Mouse (Mus musculus) testis, adult 2 months (tissue): ENCODE data around the gene Sh2b3.

Source experiments
- CTCF ChIP-seq: fragments of 200-500 bp; IDR thresholded peaks from 2 replicates; pipeline ENCODE4 v1.5.1; 2012; ENCODE audit warnings: low read depth, mild to moderate bottlenecking, inconsistent platforms, low read length, moderate library complexity; ENCODE audit not compliant: control insufficient read depth, insufficient read depth, insufficient replicate concordance
- POLR2A ChIP-seq: fragments of 200-500 bp; IDR thresholded peaks from 2 replicates; pipeline ENCODE4 v1.6.1; 2012; ENCODE audit warnings: low read depth, mild to moderate bottlenecking, inconsistent platforms, low read length, moderate library complexity; ENCODE audit not compliant: control insufficient read depth

DNA sequence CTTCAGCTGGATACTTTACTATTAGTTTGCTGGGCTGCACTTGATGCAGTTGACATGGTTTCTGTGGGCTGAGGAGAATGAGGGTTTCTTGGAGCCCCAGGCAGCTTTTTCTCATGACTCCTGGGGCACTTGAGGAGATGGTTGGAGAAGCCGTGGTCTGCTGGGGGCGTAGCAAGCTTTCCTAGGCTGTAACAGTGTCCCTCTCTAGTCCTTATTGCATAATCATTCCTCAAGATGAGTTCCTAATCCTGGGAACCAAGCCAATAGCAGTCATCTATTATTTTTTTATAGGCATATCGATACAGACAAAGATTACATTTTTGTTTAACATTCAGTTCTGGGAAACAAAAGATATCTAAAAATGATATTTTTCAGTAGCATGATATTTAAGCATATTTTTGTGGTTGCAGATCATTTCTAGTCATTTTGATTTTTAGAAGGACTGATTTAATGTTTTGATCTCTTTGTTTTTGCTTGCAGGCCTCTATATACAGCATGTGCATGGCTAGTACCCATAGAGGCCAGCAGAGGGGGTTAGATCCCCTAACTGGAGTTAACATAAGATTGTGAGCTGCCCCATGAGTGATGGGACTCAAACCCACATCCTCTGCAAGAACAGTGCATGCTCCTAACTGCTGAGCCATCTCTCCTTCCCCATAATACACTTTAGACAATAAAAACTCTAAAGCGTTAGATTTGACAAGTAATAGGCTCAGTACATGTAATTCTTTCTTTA is 71.2 kb downstream of the Sh2b3 start:
- TF ChIP-seq POLR2A, result no peak
- TF ChIP-seq CTCF, result no peak
